8 mouse cellular contexts compared by ENCODE assay signal in genomic region chr2:4880737-4881349, GRCm38 (mm10). TPM values are rescaled to one million over a fixed set of nuclear protein-coding genes. Genes with fewer than 3 reads are reported as not detected.
A peak's percentile ranks its signal among the peaks of the same experiment; 100 is the strongest.
DNase-seq lines count a peak whose midpoint lies in the region; ATAC-seq lines count a peak whose summit lies in the region.

No protein-coding gene starts in this region.

- H3K4me2 ChIP-seq in forebrain, embryonic 16.5 days (ENCODE audit: low read length) = peak overlapping the region; percentile 71
- H3K4me2 ChIP-seq in intestine, embryonic 15.5 days (replicated peaks) = peak overlapping the region; percentile 71
- peak overlapping the region; percentile 91 for H3K4me2 ChIP-seq in liver, embryonic 12.5 days
- H3K4me2 ChIP-seq in neural tube, embryonic 14.5 days (ENCODE audit: low read depth, low read length) = peak overlapping the region; percentile 82

- peak overlapping the region; percentile 79 for H3K9ac ChIP-seq in forebrain, embryonic 16.5 days (replicated peaks; ENCODE audit: low read depth, low read length)
- peak overlapping the region; percentile 99 for H3K9ac ChIP-seq in intestine, embryonic 15.5 days
- peak overlapping the region; percentile 97 for H3K9ac ChIP-seq in liver, embryonic 12.5 days
- H3K9ac ChIP-seq in neural tube, embryonic 14.5 days (replicated peaks; ENCODE audit: low read depth, low read length) = peak overlapping the region; percentile 98

- peak overlapping the region; percentile 83 for H3K4me3 ChIP-seq in forebrain, embryonic 16.5 days (replicated peaks; ENCODE audit: low read length)
- peak overlapping the region; percentile 98 for H3K4me3 ChIP-seq in intestine, embryonic 15.5 days (replicated peaks)
- H3K4me3 ChIP-seq in liver, embryonic 12.5 days = peak overlapping the region; percentile 98
- peak overlapping the region; percentile 55 for H3K4me3 ChIP-seq in neural tube, embryonic 14.5 days (ENCODE audit: low read depth, low read length)

- DNase-seq in ovary, postnatal 10 days (ENCODE audit: low spot score) = peak; percentile 9
- DNase-seq in ovary, adult 18-20 months (ENCODE audit: low spot score) = no peak
- DNase-seq in brain, embryonic 18.5 days (ENCODE audit: low read depth, low spot score) = peak; percentile 14
- no peak for DNase-seq in natural killer cell, adult 2 months (ENCODE audit: low spot score in 2 of 2)

- H3K4me1 ChIP-seq in forebrain, embryonic 16.5 days (replicated peaks; ENCODE audit: control insufficient read depth, insufficient read depth, low read length) = peaks cover 20% of the 10 kb centered on the region
- H3K4me1 ChIP-seq in intestine, embryonic 15.5 days (replicated peaks) = peaks cover 12% of the 10 kb centered on the region; the same call in 1 of the 2 replicates
- peaks cover 25% of the 10 kb centered on the region for H3K4me1 ChIP-seq in liver, embryonic 12.5 days
- H3K4me1 ChIP-seq in neural tube, embryonic 14.5 days (ENCODE audit: control insufficient read depth, insufficient read depth, low read length) = peaks cover 16% of the 10 kb centered on the region

- H3K27ac ChIP-seq in forebrain, embryonic 16.5 days (ENCODE audit: low read length) = peak overlapping the region; percentile 96
- H3K27ac ChIP-seq in intestine, embryonic 15.5 days = peak overlapping the region; percentile 99
- peak overlapping the region; percentile 32; the same call in 1 of the 2 replicates for H3K27ac ChIP-seq in liver, embryonic 12.5 days
- H3K27ac ChIP-seq in neural tube, embryonic 14.5 days (ENCODE audit: low read depth, low read length) = peak overlapping the region; percentile 100

- no peaks in the 10 kb centered on the region for H3K9me3 ChIP-seq in forebrain, embryonic 16.5 days (ENCODE audit: control insufficient read depth, low read length)
- H3K9me3 ChIP-seq in intestine, embryonic 15.5 days = no peaks in the 10 kb centered on the region
- H3K9me3 ChIP-seq in liver, embryonic 12.5 days (replicated peaks) = no peaks in the 10 kb centered on the region
- no peaks in the 10 kb centered on the region for H3K9me3 ChIP-seq in neural tube, embryonic 14.5 days (ENCODE audit: control insufficient read depth, low read length)

- H3K27me3 ChIP-seq in forebrain, embryonic 16.5 days (replicated peaks; ENCODE audit: control insufficient read depth, insufficient read depth, low read length) = no peaks in the 10 kb centered on the region
- no peaks in the 10 kb centered on the region for H3K27me3 ChIP-seq in intestine, embryonic 15.5 days (replicated peaks)
- H3K27me3 ChIP-seq in liver, embryonic 12.5 days (replicated peaks) = peaks cover 33% of the 10 kb centered on the region
- no peaks in the 10 kb centered on the region for H3K27me3 ChIP-seq in neural tube, embryonic 14.5 days (ENCODE audit: control insufficient read depth, insufficient read depth, low read length)

- 2% methylated on average over 20 of the region's 20 CpGs for WGBS in forebrain, embryonic 16.5 days
- 4% methylated on average over 20 of the region's 20 CpGs for WGBS in intestine, embryonic 15.5 days
- WGBS in liver, embryonic 12.5 days (ENCODE audit: insufficient replicate concordance) = 8% methylated on average over 20 of the region's 20 CpGs
- 3% methylated on average over 20 of the region's 20 CpGs for WGBS in neural tube, embryonic 14.5 days

- peak; percentile 38 for ATAC-seq in forebrain, embryonic 16.5 days
- peak; percentile 24 for ATAC-seq in intestine, embryonic 15.5 days
- ATAC-seq in liver, embryonic 12.5 days = 0 out of 2 replicates have a peak, but pooled peaks have one; percentile 8
- ATAC-seq in neural tube, embryonic 14.5 days (ENCODE audit: low read depth) = peak; percentile 44

- H3K36me3 ChIP-seq in forebrain, embryonic 16.5 days (ENCODE audit: control insufficient read depth, insufficient read depth) = no peaks in the 10 kb centered on the region
- peaks cover under 1% of the 10 kb centered on the region; the same call in 1 of the 2 replicates for H3K36me3 ChIP-seq in intestine, embryonic 15.5 days
- peaks cover 18% of the 10 kb centered on the region for H3K36me3 ChIP-seq in liver, embryonic 12.5 days
- no peaks in the 10 kb centered on the region for H3K36me3 ChIP-seq in neural tube, embryonic 14.5 days (ENCODE audit: control insufficient read depth, insufficient read depth, low read length)

RNA-seq across cellular contexts. Expression of gene Sephs1, which starts 0.5 kb away (rescaled TPM):
- polyA plus RNA-seq in forebrain, embryonic 16.5 days (2015; fragmentation: Nextera tagmentation; extraction: Ambion mirVana) = 77.4 and 85.6 TPM in 2 replicates
- polyA plus RNA-seq in intestine, embryonic 15.5 days (2015; fragmentation: Nextera tagmentation; extraction: Ambion mirVana) = 58.8 and 62.4 TPM in 2 replicates
- 47.6 and 49.2 TPM in 2 replicates for polyA plus RNA-seq in liver, embryonic 12.5 days (2016; fragmentation: Nextera tagmentation; extraction: Ambion mirVana)
- polyA plus RNA-seq in neural tube, embryonic 14.5 days (2014; fragmentation: Nextera tagmentation; extraction: Ambion mirVana) = 55.0 and 66.0 TPM in 2 replicates

RNA-seq across cellular contexts. Expression of gene Phyh, which starts 38.0 kb away (rescaled TPM):
- 47.6 and 58.1 TPM in 2 replicates for polyA plus RNA-seq in forebrain, embryonic 16.5 days (2015; fragmentation: Nextera tagmentation; extraction: Ambion mirVana)
- 80.1 and 83.7 TPM in 2 replicates for polyA plus RNA-seq in intestine, embryonic 15.5 days (2015; fragmentation: Nextera tagmentation; extraction: Ambion mirVana)
- 38.7 and 39.2 TPM in 2 replicates for polyA plus RNA-seq in liver, embryonic 12.5 days (2016; fragmentation: Nextera tagmentation; extraction: Ambion mirVana)
- 75.7 and 90.7 TPM in 2 replicates for polyA plus RNA-seq in neural tube, embryonic 14.5 days (2014; fragmentation: Nextera tagmentation; extraction: Ambion mirVana)

Comparison
In these comparisons a context has a peak if more than half of its experiments do, and no peak if none do; other contexts are left out.
1. DNase-seq: peak in ovary, postnatal 10 days (single experiment) and brain, embryonic 18.5 days (single experiment); none in ovary, adult 18-20 months (single experiment) and natural killer cell, adult 2 months (0 of 2).
2. H3K27ac ChIP-seq: peak in every context shown above with its lines; median percentile 100 in neural tube, embryonic 14.5 days; 99 in intestine, embryonic 15.5 days; 96 in forebrain, embryonic 16.5 days; 32 in liver, embryonic 12.5 days.
3. Peak in every context shown above with its lines, with median percentiles within 50 percentile points of each other: ATAC-seq, H3K4me2 ChIP-seq, H3K4me3 ChIP-seq and H3K9ac ChIP-seq.